Mouse (Mus musculus): ENCODE measurements around the gene Zdhhc1. TPM values are rescaled to one million over a fixed set of nuclear protein-coding genes. Genes with fewer than 3 reads are reported as not detected.

Zdhhc1 gene
- polyA plus RNA-seq, 1 experiment from 2014 or later, result 19.6 TPM

DNA sequence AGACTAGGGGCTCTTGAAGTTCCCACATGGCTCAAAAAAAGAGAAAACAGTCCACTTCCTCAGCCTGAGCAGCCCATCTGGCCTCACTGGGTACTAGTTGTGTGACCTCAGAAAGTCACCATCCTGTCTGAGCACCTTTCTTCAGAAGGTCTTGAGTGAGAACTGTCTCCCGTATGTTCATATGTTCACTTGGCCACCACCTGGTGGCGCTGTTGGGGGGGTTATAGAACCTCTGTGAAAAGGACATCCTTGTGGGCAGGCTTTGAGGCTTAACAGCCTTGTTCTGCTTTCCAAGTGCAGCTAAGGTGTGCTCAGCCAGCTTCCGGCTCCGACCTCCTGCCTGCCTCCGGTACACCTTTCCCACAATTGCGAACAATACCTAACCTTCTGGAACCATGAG, 15.2 kb downstream of the Zdhhc1 start:
- 72% methylated on average over 6 of the region's 6 CpGs for WGBS
- Histone ChIP-seq H3K27me3 (ENCODE audit: control insufficient read depth, insufficient read depth, low read length) (no peaks in the 10 kb centered on the region), H3K9ac (ENCODE audit: low read length) (no peak overlapping the region), H3K9me3 (ENCODE audit: control insufficient read depth, low read length) (no peaks in the 10 kb centered on the region), H3K4me1 (ENCODE audit: control insufficient read depth, insufficient read depth, low read length) (peaks cover 14% of the 10 kb centered on the region), H3K36me3 (ENCODE audit: control insufficient read depth, insufficient read depth, low read length) (no peaks in the 10 kb centered on the region), H3K27ac (replicated peaks; ENCODE audit: low read depth, low read length) (peak overlapping the region; percentile 24), H3K4me2 (ENCODE audit: low read depth, severe bottlenecking) (no peak overlapping the region), H3K4me3 (ENCODE audit: low read depth, low read length) (no peak overlapping the region)
- DNase-seq (ENCODE audit: low spot score) (peak; percentile 68), ATAC-seq (ENCODE audit: insufficient number of reproducible peaks, low FRiP score, low TSS enrichment, low read depth) (no peak)

DNA sequence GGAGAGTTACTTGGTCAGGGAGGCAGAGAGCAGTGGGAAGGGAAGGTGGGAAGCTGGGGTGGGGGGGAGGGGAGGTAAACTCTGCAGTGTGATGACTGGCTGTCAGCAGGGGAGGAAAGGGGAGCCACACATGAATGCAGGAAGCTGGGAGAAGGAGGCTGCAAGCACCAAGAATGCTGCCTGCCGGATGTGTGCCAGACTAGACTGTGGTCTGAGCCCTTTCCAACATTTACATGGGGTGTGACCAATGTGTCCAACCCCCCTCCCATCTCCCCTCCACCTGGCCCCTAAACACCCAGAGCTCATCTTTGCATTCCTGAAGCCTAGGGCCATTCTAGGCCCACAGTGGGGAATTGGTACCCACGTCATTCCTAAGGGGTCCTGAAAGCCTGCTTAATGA, 15.7 kb downstream of the Zdhhc1 start:
- H3K4me2 ChIP-seq (ENCODE audit: low read depth, severe bottlenecking), result no peak overlapping the region
- 0 out of 2 replicates have a peak, but pooled peaks have one; percentile 14 for ATAC-seq (ENCODE audit: insufficient number of reproducible peaks, low FRiP score, low TSS enrichment, low read depth)
- no peak overlapping the region for H3K9ac ChIP-seq (ENCODE audit: low read length)
- WGBS, result 39% methylated on average over 2 of the region's 2 CpGs
- H3K36me3 ChIP-seq (ENCODE audit: control insufficient read depth, insufficient read depth, low read length), result no peaks in the 10 kb centered on the region
- DNase-seq (ENCODE audit: low spot score), result peak; percentile 35
- H3K4me1 ChIP-seq (ENCODE audit: control insufficient read depth, insufficient read depth, low read length), result peaks cover 14% of the 10 kb centered on the region
- peak overlapping the region; percentile 24 for H3K27ac ChIP-seq (replicated peaks; ENCODE audit: low read depth, low read length)
- H3K4me3 ChIP-seq (ENCODE audit: low read depth, low read length), result no peak overlapping the region
- H3K27me3 ChIP-seq (ENCODE audit: control insufficient read depth, insufficient read depth, low read length), result no peaks in the 10 kb centered on the region
- no peaks in the 10 kb centered on the region for H3K9me3 ChIP-seq (ENCODE audit: control insufficient read depth, low read length)

DNA sequence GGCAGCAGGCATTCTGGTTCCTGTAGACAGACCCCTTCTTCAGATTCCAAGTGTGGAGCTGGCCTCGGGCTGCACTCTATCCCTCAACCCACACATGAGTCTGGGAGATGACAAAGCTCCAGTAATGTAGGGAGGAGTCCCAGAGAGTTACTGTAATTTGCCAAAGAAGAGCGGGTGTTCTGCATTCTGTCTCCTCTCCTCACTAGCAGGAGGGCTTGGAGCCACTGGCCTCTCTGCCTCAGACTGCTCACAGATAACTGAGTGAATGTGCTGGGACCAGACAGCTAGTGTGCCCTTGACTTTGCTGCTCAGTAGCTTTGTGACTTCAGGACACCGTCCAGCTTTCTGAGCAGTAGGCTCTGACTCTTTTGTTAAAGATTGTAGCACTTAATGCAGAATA, 18.9 kb downstream of the Zdhhc1 start:
- H3K4me3 ChIP-seq (ENCODE audit: low read depth, low read length), result no peak overlapping the region
- no peaks in the 10 kb centered on the region for H3K36me3 ChIP-seq (ENCODE audit: control insufficient read depth, insufficient read depth, low read length)
- H3K27ac ChIP-seq (replicated peaks; ENCODE audit: low read depth, low read length), result no peak overlapping the region
- H3K27me3 ChIP-seq (ENCODE audit: control insufficient read depth, insufficient read depth, low read length), result peaks cover 10% of the 10 kb centered on the region
- no peaks in the 10 kb centered on the region for H3K9me3 ChIP-seq (ENCODE audit: control insufficient read depth, low read length)
- H3K4me2 ChIP-seq (ENCODE audit: low read depth, severe bottlenecking), result no peak overlapping the region
- WGBS, result 85% methylated on average over 3 of the region's 3 CpGs
- DNase-seq (ENCODE audit: low spot score) (no peak), ATAC-seq (ENCODE audit: insufficient number of reproducible peaks, low FRiP score, low TSS enrichment, low read depth) (no peak)
- peaks cover 27% of the 10 kb centered on the region for H3K4me1 ChIP-seq (ENCODE audit: control insufficient read depth, insufficient read depth, low read length)
- no peak overlapping the region for H3K9ac ChIP-seq (ENCODE audit: low read length)

DNA sequence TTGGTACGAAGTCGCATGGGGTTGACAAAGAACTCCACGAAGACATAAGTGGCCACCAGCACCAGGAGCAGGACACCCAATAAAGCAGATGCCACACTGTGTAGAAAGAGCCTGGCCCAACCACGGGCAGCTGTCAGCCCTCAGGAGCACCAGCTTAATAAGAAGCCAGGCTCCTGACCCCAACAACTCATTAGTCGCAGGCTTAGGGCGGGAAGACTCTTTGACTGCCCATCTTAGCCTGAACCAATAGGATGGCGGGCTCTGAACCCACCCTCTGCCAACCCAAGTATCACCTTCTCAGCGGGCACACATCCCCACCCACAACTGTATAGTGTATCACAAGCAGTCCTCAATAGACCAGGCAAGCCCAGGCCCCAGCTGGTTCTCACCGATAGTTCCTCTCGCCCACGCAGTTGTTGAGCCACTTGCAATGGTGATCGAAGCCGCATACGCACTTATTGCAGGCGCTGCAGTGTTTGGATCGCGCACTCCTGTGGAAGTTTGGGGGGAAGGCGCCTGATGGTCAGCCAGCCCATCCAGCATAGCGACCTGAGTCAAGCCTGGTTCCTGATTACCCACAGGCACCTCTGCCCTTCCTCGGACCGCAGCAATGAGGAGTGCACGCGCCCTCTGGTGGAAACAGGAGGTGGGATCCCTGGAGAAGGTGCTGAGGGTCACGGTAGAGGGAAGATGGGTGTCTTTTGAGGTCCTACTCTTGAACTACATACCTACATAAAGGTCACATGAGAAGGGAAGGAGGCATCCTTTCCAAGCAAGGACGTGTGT, 19.9 kb downstream of the Zdhhc1 start:
- Histone ChIP-seq H3K4me3 (ENCODE audit: low read depth, low read length) (no peak overlapping the region), H3K9me3 (ENCODE audit: control insufficient read depth, low read length) (no peaks in the 10 kb centered on the region), H3K9ac (ENCODE audit: low read length) (no peak overlapping the region), H3K27me3 (ENCODE audit: control insufficient read depth, insufficient read depth, low read length) (peaks cover 15% of the 10 kb centered on the region), H3K27ac (replicated peaks; ENCODE audit: low read depth, low read length) (no peak overlapping the region), H3K36me3 (ENCODE audit: control insufficient read depth, insufficient read depth, low read length) (no peaks in the 10 kb centered on the region), H3K4me2 (ENCODE audit: low read depth, severe bottlenecking) (no peak overlapping the region), H3K4me1 (ENCODE audit: control insufficient read depth, insufficient read depth, low read length) (peaks cover 32% of the 10 kb centered on the region)
- ATAC-seq (ENCODE audit: insufficient number of reproducible peaks, low FRiP score, low TSS enrichment, low read depth) (no peak), DNase-seq (ENCODE audit: low spot score) (peak; percentile 74)
- 38% methylated on average over 25 of the region's 25 CpGs for WGBS

DNA sequence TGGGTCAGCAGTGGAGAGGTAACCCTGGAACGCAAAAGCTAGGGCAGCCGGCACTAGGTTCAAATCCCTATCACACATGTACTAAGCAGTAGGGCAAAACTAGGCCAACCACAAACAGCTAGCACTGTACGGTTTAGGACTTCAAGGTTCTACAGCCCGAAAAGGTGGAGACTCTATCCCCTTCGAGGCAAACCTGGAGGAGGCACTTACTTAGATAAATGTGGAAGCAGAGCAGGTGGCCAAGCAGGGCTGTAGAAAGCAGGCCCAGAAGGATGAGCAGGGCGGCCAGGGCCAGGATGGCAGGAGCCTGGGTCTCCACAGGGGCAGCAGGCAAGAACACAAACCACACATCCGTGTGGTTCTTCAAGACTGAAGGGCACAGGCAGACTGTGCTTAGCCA, 20.5 kb downstream of the Zdhhc1 start:
- no peak overlapping the region for H3K4me3 ChIP-seq (ENCODE audit: low read depth, low read length)
- no peaks in the 10 kb centered on the region for H3K36me3 ChIP-seq (ENCODE audit: control insufficient read depth, insufficient read depth, low read length)
- DNase-seq (ENCODE audit: low spot score) (no peak), ATAC-seq (ENCODE audit: insufficient number of reproducible peaks, low FRiP score, low TSS enrichment, low read depth) (no peak)
- H3K9me3 ChIP-seq (ENCODE audit: control insufficient read depth, low read length), result no peaks in the 10 kb centered on the region
- no peak overlapping the region for H3K4me2 ChIP-seq (ENCODE audit: low read depth, severe bottlenecking)
- H3K4me1 ChIP-seq (ENCODE audit: control insufficient read depth, insufficient read depth, low read length), result peaks cover 31% of the 10 kb centered on the region
- H3K27me3 ChIP-seq (ENCODE audit: control insufficient read depth, insufficient read depth, low read length), result peaks cover 15% of the 10 kb centered on the region
- 84% methylated on average over 7 of the region's 7 CpGs for WGBS
- no peak overlapping the region for H3K27ac ChIP-seq (replicated peaks; ENCODE audit: low read depth, low read length)
- no peak overlapping the region for H3K9ac ChIP-seq (ENCODE audit: low read length)

DNA sequence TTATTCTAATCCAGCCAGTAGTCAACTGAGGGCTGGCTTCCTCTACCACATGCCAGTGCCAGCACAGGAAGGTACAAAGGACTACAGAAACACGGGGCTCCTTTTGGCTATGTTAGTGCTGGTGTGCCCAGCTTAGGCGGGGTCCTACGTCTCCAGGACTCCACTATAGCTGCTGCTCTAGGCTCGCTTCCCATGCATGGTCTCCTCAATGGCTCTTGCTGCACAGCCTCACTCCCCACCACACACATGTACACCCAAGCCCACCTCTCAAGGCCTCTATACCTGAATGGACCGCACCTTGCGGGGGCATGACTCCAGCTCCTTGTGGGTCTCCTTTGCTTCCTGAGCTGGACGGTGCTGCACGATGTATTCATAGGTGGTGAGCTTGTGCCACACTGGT, 21.0 kb downstream of the Zdhhc1 start:
- H3K9ac ChIP-seq (ENCODE audit: low read length), result no peak overlapping the region
- no peaks in the 10 kb centered on the region for H3K36me3 ChIP-seq (ENCODE audit: control insufficient read depth, insufficient read depth, low read length)
- no peaks in the 10 kb centered on the region for H3K9me3 ChIP-seq (ENCODE audit: control insufficient read depth, low read length)
- DNase-seq (ENCODE audit: low spot score) (no peak), ATAC-seq (ENCODE audit: insufficient number of reproducible peaks, low FRiP score, low TSS enrichment, low read depth) (no peak)
- peaks cover 30% of the 10 kb centered on the region for H3K4me1 ChIP-seq (ENCODE audit: control insufficient read depth, insufficient read depth, low read length)
- WGBS, result 93% methylated on average over 8 of the region's 8 CpGs
- H3K27me3 ChIP-seq (ENCODE audit: control insufficient read depth, insufficient read depth, low read length), result peaks cover 15% of the 10 kb centered on the region
- H3K4me3 ChIP-seq (ENCODE audit: low read depth, low read length), result no peak overlapping the region
- no peak overlapping the region for H3K4me2 ChIP-seq (ENCODE audit: low read depth, severe bottlenecking)
- H3K27ac ChIP-seq (replicated peaks; ENCODE audit: low read depth, low read length), result no peak overlapping the region

DNA sequence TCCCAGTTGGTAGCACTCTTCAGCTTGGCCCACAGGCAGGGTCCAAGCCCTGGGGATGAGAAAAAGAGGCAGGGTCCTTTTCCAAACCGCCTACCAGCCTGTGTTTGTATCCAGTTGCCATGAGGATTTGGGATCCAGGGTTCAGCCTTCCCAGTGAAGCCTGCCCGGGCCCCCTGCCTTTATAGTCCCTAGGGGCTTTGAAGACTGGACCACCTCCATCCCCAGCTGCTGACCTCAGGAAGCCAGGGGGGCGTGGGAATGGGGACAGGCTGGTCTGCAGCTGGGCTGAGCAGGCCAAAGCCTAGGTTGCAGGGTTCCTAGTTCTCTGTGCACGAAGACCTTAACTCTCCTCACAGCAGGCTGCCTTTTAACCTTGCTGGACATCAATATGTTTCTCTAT, 21.4 kb downstream of the Zdhhc1 start:
- H3K27me3 ChIP-seq (ENCODE audit: control insufficient read depth, insufficient read depth, low read length), result peaks cover 15% of the 10 kb centered on the region
- DNase-seq (ENCODE audit: low spot score) (no peak), ATAC-seq (ENCODE audit: insufficient number of reproducible peaks, low FRiP score, low TSS enrichment, low read depth) (no peak)
- no peaks in the 10 kb centered on the region for H3K36me3 ChIP-seq (ENCODE audit: control insufficient read depth, insufficient read depth, low read length)
- no peak overlapping the region for H3K9ac ChIP-seq (ENCODE audit: low read length)
- H3K9me3 ChIP-seq (ENCODE audit: control insufficient read depth, low read length), result no peaks in the 10 kb centered on the region
- peaks cover 35% of the 10 kb centered on the region for H3K4me1 ChIP-seq (ENCODE audit: control insufficient read depth, insufficient read depth, low read length)
- H3K4me2 ChIP-seq (ENCODE audit: low read depth, severe bottlenecking), result no peak overlapping the region
- H3K4me3 ChIP-seq (ENCODE audit: low read depth, low read length), result no peak overlapping the region
- WGBS, result 25% methylated on average over 4 of the region's 4 CpGs
- H3K27ac ChIP-seq (replicated peaks; ENCODE audit: low read depth, low read length), result no peak overlapping the region

DNA sequence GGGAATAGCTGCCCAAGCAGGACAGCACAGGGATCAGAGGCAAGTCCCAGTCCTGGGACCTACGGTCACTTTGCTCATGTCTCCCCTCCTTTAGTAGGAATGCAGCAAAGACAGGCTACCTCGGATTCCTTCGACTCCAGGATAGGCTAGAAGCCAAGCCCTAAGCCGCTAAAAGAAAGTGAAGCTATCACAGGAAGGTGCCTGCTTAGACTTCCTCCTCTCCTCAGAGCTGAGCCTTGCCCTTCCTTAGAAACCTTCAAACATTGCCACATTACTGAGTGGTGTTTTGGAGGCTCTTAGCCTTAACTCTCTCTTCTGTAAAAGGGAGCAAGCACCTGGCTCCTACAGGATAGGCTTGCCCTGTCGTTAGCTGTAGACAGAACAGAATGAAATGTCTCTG, 22.0 kb downstream of the Zdhhc1 start:
- DNase-seq (ENCODE audit: low spot score), result no peak
- no peak for ATAC-seq (ENCODE audit: insufficient number of reproducible peaks, low FRiP score, low TSS enrichment, low read depth)
- peaks cover 15% of the 10 kb centered on the region for H3K27me3 ChIP-seq (ENCODE audit: control insufficient read depth, insufficient read depth, low read length)
- peaks cover 36% of the 10 kb centered on the region for H3K4me1 ChIP-seq (ENCODE audit: control insufficient read depth, insufficient read depth, low read length)
- no peaks in the 10 kb centered on the region for H3K36me3 ChIP-seq (ENCODE audit: control insufficient read depth, insufficient read depth, low read length)
- no peaks in the 10 kb centered on the region for H3K9me3 ChIP-seq (ENCODE audit: control insufficient read depth, low read length)
- no peak overlapping the region for H3K4me3 ChIP-seq (ENCODE audit: low read depth, low read length)
- no peak overlapping the region for H3K27ac ChIP-seq (replicated peaks; ENCODE audit: low read depth, low read length)
- H3K4me2 ChIP-seq (ENCODE audit: low read depth, severe bottlenecking), result peak overlapping the region; percentile 10; the same call in 1 of the 2 replicates
- 40% methylated on average over 5 of the region's 5 CpGs for WGBS
- no peak overlapping the region for H3K9ac ChIP-seq (ENCODE audit: low read length)

Measured in limb, embryonic 11.5 days (tissue).